Mouse (Mus musculus) lung, postnatal 0 days (tissue): ENCODE results near the gene Pde4d.

Experiments
- CTCF ChIP-seq: IDR thresholded peaks from 2 replicates; pipeline ENCODE4 v1.5.1; 2016; ENCODE audit warnings: antibody characterized with exemption, mild to moderate bottlenecking
- EP300 ChIP-seq: IDR thresholded peaks from 2 replicates; pipeline ENCODE4 v1.6.1; 2016; ENCODE audit warnings: antibody characterized with exemption, mild to moderate bottlenecking, control low read depth

- TF ChIP-seq CTCF (no peak), EP300 (peak; percentile 97)
Measured at GRCm38 (mm10) chr13:109315608-109316007, 865.9 kb downstream of the Pde4d start.
